Comparison of ENCODE assay signal across 22 mouse cellular contexts in genomic region chr17:73210960-73211531, GRCm38 (mm10).
DNase-seq lines count a peak whose midpoint lies in the region; ATAC-seq and TF ChIP-seq lines count a peak whose summit lies in the region.
"Had no signal": no experiment of that assay in that cellular context is flagged by ENCODE, and none has a peak within 500 bp of the region (broad histone marks: within the 10 kb centered on the region; RNA-seq: fewer than 3 reads in every experiment).

No protein-coding gene starts in this region.

- no peaks in the 10 kb centered on the region for H3K9me3 ChIP-seq in forebrain, postnatal 0 days (ENCODE audit: low read length)
- no peaks in the 10 kb centered on the region for H3K9me3 ChIP-seq in forebrain, embryonic 12.5 days
- H3K9me3 ChIP-seq in lung, embryonic 16.5 days (ENCODE audit: control insufficient read depth, low read length): no peaks in the 10 kb centered on the region
- no peaks in the 10 kb centered on the region for H3K9me3 ChIP-seq in lung, postnatal 0 days (ENCODE audit: low read length)
- H3K9me3 ChIP-seq: embryonic facial prominence, embryonic 12.5 days; embryonic facial prominence, embryonic 15.5 days; hindbrain, embryonic 12.5 days; hindbrain, embryonic 15.5 days had no signal

- no peaks in the 10 kb centered on the region for H3K36me3 ChIP-seq in forebrain, postnatal 0 days (ENCODE audit: insufficient read depth)
- no peaks in the 10 kb centered on the region for H3K36me3 ChIP-seq in forebrain, embryonic 12.5 days (replicated peaks)
- H3K36me3 ChIP-seq in lung, embryonic 16.5 days (ENCODE audit: control insufficient read depth, insufficient read depth, low read length): no peaks in the 10 kb centered on the region
- no peaks in the 10 kb centered on the region for H3K36me3 ChIP-seq in lung, postnatal 0 days (ENCODE audit: insufficient read depth, low read length)
- H3K36me3 ChIP-seq: embryonic facial prominence, embryonic 12.5 days; embryonic facial prominence, embryonic 15.5 days; hindbrain, embryonic 12.5 days; hindbrain, embryonic 15.5 days had no signal

- H3K27ac ChIP-seq in forebrain, postnatal 0 days (ENCODE audit: low read depth, low read length): no peak overlapping the region
- H3K27ac ChIP-seq in forebrain, embryonic 12.5 days: no peak overlapping the region
- peak overlapping the region; percentile 36; the same call in 1 of the 2 replicates for H3K27ac ChIP-seq in lung, embryonic 16.5 days (ENCODE audit: low read length)
- no peak overlapping the region for H3K27ac ChIP-seq in lung, postnatal 0 days (ENCODE audit: low read length)
- H3K27ac ChIP-seq in olfactory bulb, adult 2 months (ENCODE audit: insufficient read depth, low read depth, low read length): peak overlapping the region; percentile 33; the same call in 1 of the 2 replicates
- H3K27ac ChIP-seq: embryonic facial prominence, embryonic 12.5 days; embryonic facial prominence, embryonic 15.5 days; gastrocnemius, adult 2 months; hindbrain, embryonic 12.5 days; hindbrain, embryonic 15.5 days had no signal

- no peaks in the 10 kb centered on the region for H3K27me3 ChIP-seq in forebrain, postnatal 0 days (ENCODE audit: insufficient read depth, low read length)
- no peaks in the 10 kb centered on the region for H3K27me3 ChIP-seq in forebrain, embryonic 12.5 days
- H3K27me3 ChIP-seq in lung, embryonic 16.5 days (ENCODE audit: control insufficient read depth, insufficient read depth, low read depth, low read length): no peaks in the 10 kb centered on the region
- no peaks in the 10 kb centered on the region for H3K27me3 ChIP-seq in lung, postnatal 0 days (replicated peaks; ENCODE audit: insufficient read depth, low read length)
- H3K27me3 ChIP-seq: embryonic facial prominence, embryonic 12.5 days; embryonic facial prominence, embryonic 15.5 days; hindbrain, embryonic 12.5 days; hindbrain, embryonic 15.5 days had no signal

- no peak for TF ChIP-seq CTCF in forebrain, postnatal 0 days (IDR thresholded peaks at IDR 0.05; ENCODE audit: low read depth)
- no peak for TF ChIP-seq CTCF in lung, postnatal 0 days (IDR thresholded peaks at IDR 0.05)
- TF ChIP-seq CTCF in olfactory bulb, adult 2 months (IDR thresholded peaks at IDR 0.05; ENCODE audit: insufficient read depth, low read depth, low read length): no peak

- WGBS in forebrain, postnatal 0 days: 67% methylated on average over 5 of the region's 5 CpGs
- 82% methylated on average over 5 of the region's 5 CpGs for WGBS in forebrain, embryonic 12.5 days
- WGBS in lung, embryonic 16.5 days: 74% methylated on average over 5 of the region's 5 CpGs
- WGBS in lung, postnatal 0 days: 78% methylated on average over 5 of the region's 5 CpGs
- 76% methylated on average over 5 of the region's 5 CpGs for WGBS in olfactory bulb, adult 2 months

- peak; percentile 53; the same call in 1 of the 2 replicates for ATAC-seq in forebrain, postnatal 0 days
- ATAC-seq in forebrain, embryonic 12.5 days (ENCODE audit: low FRiP score): no peak
- no peak for ATAC-seq in lung, embryonic 16.5 days (ENCODE audit: low read depth)
- no peak for ATAC-seq in lung, postnatal 0 days

- H3K9ac ChIP-seq in forebrain, postnatal 0 days: no peak overlapping the region
- H3K9ac ChIP-seq in forebrain, embryonic 12.5 days: no peak overlapping the region
- no peak overlapping the region for H3K9ac ChIP-seq in lung, embryonic 16.5 days (ENCODE audit: low read length)
- no peak overlapping the region for H3K9ac ChIP-seq in lung, postnatal 0 days (replicated peaks; ENCODE audit: low read depth)
- H3K9ac ChIP-seq: embryonic facial prominence, embryonic 12.5 days; embryonic facial prominence, embryonic 15.5 days; hindbrain, embryonic 12.5 days; hindbrain, embryonic 15.5 days had no signal

- no peak for TF ChIP-seq POLR2A in olfactory bulb, adult 2 months (IDR thresholded peaks at IDR 0.05; ENCODE audit: insufficient read depth, low read depth, low read length)

- H3K4me3 ChIP-seq in forebrain, postnatal 0 days (ENCODE audit: low read depth, low read length): no peak overlapping the region
- H3K4me3 ChIP-seq in forebrain, embryonic 12.5 days (replicated peaks): no peak overlapping the region
- H3K4me3 ChIP-seq in lung, embryonic 16.5 days (ENCODE audit: low read length): no peak overlapping the region
- H3K4me3 ChIP-seq in lung, postnatal 0 days (ENCODE audit: low read depth, low read length): no peak overlapping the region
- H3K4me3 ChIP-seq in olfactory bulb, adult 2 months (ENCODE audit: insufficient read depth, low read depth, low read length): no peak overlapping the region
- H3K4me3 ChIP-seq: embryonic facial prominence, embryonic 12.5 days; embryonic facial prominence, embryonic 15.5 days; gastrocnemius, adult 2 months; hindbrain, embryonic 12.5 days; hindbrain, embryonic 15.5 days had no signal

- no peaks in the 10 kb centered on the region for H3K4me1 ChIP-seq in forebrain, postnatal 0 days (ENCODE audit: insufficient read depth)
- H3K4me1 ChIP-seq in forebrain, embryonic 12.5 days: no peaks in the 10 kb centered on the region
- H3K4me1 ChIP-seq in lung, embryonic 16.5 days (replicated peaks; ENCODE audit: control insufficient read depth, insufficient read depth, low read length): peaks cover 5% of the 10 kb centered on the region
- no peaks in the 10 kb centered on the region for H3K4me1 ChIP-seq in lung, postnatal 0 days (ENCODE audit: insufficient read depth, low read depth, low read length)
- no peaks in the 10 kb centered on the region for H3K4me1 ChIP-seq in olfactory bulb, adult 2 months (ENCODE audit: control insufficient read depth, insufficient read depth, low read length)
- H3K4me1 ChIP-seq: embryonic facial prominence, embryonic 12.5 days; embryonic facial prominence, embryonic 15.5 days; hindbrain, embryonic 12.5 days had no signal

- H3K4me2 ChIP-seq in forebrain, postnatal 0 days (ENCODE audit: low read depth): no peak overlapping the region
- H3K4me2 ChIP-seq in forebrain, embryonic 12.5 days: no peak overlapping the region
- no peak overlapping the region for H3K4me2 ChIP-seq in lung, embryonic 16.5 days (ENCODE audit: low read depth, low read length)
- no peak overlapping the region for H3K4me2 ChIP-seq in lung, postnatal 0 days (replicated peaks; ENCODE audit: low read depth, low read length)
- H3K4me2 ChIP-seq: embryonic facial prominence, embryonic 12.5 days; embryonic facial prominence, embryonic 15.5 days; heart, embryonic 11.5 days; hindbrain, embryonic 12.5 days; hindbrain, embryonic 15.5 days had no signal

- TF ChIP-seq EP300 in lung, postnatal 0 days (IDR thresholded peaks at IDR 0.05): no peak

- no peak for DNase-seq in forebrain, postnatal 0 days
- DNase-seq in lung, postnatal 0 days (ENCODE audit: low spot score): no peak
- DNase-seq in right cerebral cortex, postnatal 4 days: no peak
- no peak for DNase-seq in ovary, postnatal 36 days (ENCODE audit: low spot score)
- DNase-seq: adrenal gland, adult 2 months; adrenal gland, postnatal 14 days; B cell, adult 2 months; cerebellum, adult 11 months; cerebellum, adult 2 months; cerebellum, adult 9-11 months; cerebellum, postnatal 25 days; gastrocnemius, adult 2 months; gastrocnemius, postnatal 14 days; heart, adult 11 months had no signal

Comparison
In these comparisons a context has a peak if more than half of its experiments do, and no peak if none do; other contexts are left out.
1. H3K27ac ChIP-seq: peak in lung, embryonic 16.5 days (single experiment) and olfactory bulb, adult 2 months (single experiment); none in forebrain, postnatal 0 days (single experiment), forebrain, embryonic 12.5 days (single experiment) and lung, postnatal 0 days (single experiment).